Mouse (Mus musculus) cortical plate, adult 2 months (tissue): Measurements from ENCODE around the gene Iqcd.

Source experiments
- CTCF ChIP-seq: fragments of 200-500 bp; IDR thresholded peaks from 2 replicates; pipeline ENCODE4 v1.5.1; 2011; ENCODE audit warnings: mild to moderate bottlenecking, control low read depth, low read length; ENCODE audit not compliant: insufficient read depth; ENCODE audit errors: extremely low read depth
- POLR2A ChIP-seq: fragments of 200-500 bp; IDR thresholded peaks from 2 replicates; pipeline ENCODE4 v1.6.1; 2011; ENCODE audit warnings: mild to moderate bottlenecking, low read length, control low read depth; ENCODE audit not compliant: insufficient read depth; ENCODE audit errors: extremely low read depth

DNA sequence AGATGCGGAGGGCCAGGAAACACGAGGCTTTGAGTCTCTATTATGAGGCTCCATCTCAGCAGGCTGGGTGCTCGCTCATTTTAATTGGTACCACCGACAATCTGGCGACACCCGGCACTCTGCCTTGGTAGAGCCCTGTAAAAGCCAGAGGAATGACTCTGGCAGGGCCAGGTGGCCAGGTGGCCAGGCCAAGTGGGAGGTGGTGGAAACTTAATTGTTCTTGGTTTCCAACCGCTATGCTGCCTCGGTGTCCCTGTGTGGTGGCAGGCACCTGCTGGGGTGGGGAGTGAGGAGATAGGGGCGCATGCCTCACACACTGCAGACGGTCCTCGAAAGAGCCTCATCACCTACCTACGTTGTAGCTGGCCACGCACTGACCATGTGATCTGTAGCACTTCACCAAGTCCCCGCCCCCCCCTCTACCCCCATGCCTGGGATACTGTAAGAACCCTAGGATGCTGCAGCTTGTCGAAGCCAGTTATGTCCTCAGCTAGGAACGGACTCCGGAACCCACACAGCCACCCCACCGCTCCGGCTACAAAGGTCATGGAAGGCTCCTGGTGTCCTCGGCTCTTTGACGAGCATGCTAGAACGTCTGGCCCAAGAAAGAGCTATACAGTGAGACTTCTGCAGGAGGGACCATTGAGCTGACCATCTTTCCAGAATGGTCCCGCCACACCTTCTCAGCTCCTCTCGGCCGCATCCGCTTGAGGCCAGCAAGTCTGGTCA is 8.8 kb upstream of the Iqcd start:
- TF ChIP-seq CTCF (no peak), POLR2A (no peak)
